Mouse (Mus musculus) forelimb bud, embryonic 11.5 days (tissue): Measurements from ENCODE around the gene Rnf141.

Experiments used
- DNase-seq: peaks from one replicate; pipeline ENCODE4 v3.0.0-alpha.2; 2012; ENCODE audit warnings: low read depth, low spot score

Gene Rnf141

GRCm38 (mm10) chr7:110843916-110844874 is at the start of gene Rnf141:
TSS of gene Rnf141 (minus strand) at chr7:110844457.
- peak; percentile 93 for DNase-seq

GRCm38 (mm10) chr7:110891501-110891986 is 47.3 kb upstream of the Rnf141 start:
- no peak for DNase-seq

- no peak for DNase-seq
These were observed 37.6 kb upstream of the Rnf141 start for GRCm38 (mm10) chr7:110881746-110882333.

- DNase-seq: no peak
These were observed 33.8 kb upstream of the Rnf141 start for GRCm38 (mm10) chr7:110878028-110878427.

GRCm38 (mm10) chr7:110876965-110877364 is 32.7 kb upstream of the Rnf141 start:
- no peak for DNase-seq

GRCm38 (mm10) chr7:110868807-110869206 is 24.6 kb upstream of the Rnf141 start:
- no peak for DNase-seq

GRCm38 (mm10) chr7:110867116-110867515 is 22.9 kb upstream of the Rnf141 start:
- no peak for DNase-seq

- DNase-seq: no peak
These were observed 21.8 kb upstream of the Rnf141 start for GRCm38 (mm10) chr7:110866021-110866420.

GRCm38 (mm10) chr7:110865570-110865969 is 21.3 kb upstream of the Rnf141 start:
- DNase-seq: no peak

GRCm38 (mm10) chr7:110865038-110865437 is 20.8 kb upstream of the Rnf141 start:
- DNase-seq: peak; percentile 34

GRCm38 (mm10) chr7:110862751-110863289 is 18.6 kb upstream of the Rnf141 start, which contains the start of gene Lyve1:
TSS of gene Lyve1 (minus strand) at chr7:110863239.
- DNase-seq: no peak

- no peak for DNase-seq
These were observed 15.9 kb upstream of the Rnf141 start for GRCm38 (mm10) chr7:110860129-110860528.

- no peak for DNase-seq
These were observed 11.3 kb upstream of the Rnf141 start for GRCm38 (mm10) chr7:110855604-110856003.

GRCm38 (mm10) chr7:110854927-110855546 is 10.8 kb upstream of the Rnf141 start:
- no peak for DNase-seq

GRCm38 (mm10) chr7:110854519-110854918 is 10.3 kb upstream of the Rnf141 start:
- DNase-seq: no peak

- no peak for DNase-seq
These were observed 9.4 kb upstream of the Rnf141 start for GRCm38 (mm10) chr7:110853611-110854010.

GRCm38 (mm10) chr7:110851541-110852203 is 7.4 kb upstream of the Rnf141 start:
- DNase-seq: no peak

- no peak for DNase-seq
These were observed 4.1 kb upstream of the Rnf141 start for GRCm38 (mm10) chr7:110848371-110848770.

GRCm38 (mm10) chr7:110847321-110847720 is 3.1 kb upstream of the Rnf141 start:
- DNase-seq: no peak

GRCm38 (mm10) chr7:110840332-110840731 is 3.9 kb downstream of the Rnf141 start:
- DNase-seq: no peak

- DNase-seq: no peak
These were observed 9.7 kb downstream of the Rnf141 start for GRCm38 (mm10) chr7:110834522-110834921.
